Mouse (Mus musculus): ENCODE data around the gene Celf2. TPM values are rescaled to one million over a fixed set of nuclear protein-coding genes. Genes with fewer than 3 reads are reported as not detected.

The Celf2 gene
- polyA plus RNA-seq, 1 experiment from 2014 or later: 59.8 TPM

DNA sequence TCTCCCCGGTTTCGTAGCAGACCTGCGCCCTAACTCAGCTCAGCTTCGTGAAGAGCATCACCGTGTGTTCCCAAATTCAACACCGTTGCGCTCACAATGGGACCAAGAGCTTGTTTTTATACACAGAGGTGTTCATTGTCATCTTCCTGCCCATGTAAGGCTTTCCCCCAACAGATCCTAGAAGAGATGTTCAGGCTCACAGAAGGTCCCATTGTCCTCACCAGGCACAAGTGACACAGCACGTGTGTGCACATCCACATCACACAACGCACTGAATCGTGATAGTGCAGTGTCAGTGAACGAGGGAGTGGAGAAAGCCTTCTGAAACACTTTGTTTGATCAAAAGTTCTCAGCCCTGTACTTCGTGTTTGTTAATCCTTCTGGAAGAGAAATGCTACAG is 1011.3 kb downstream of the Celf2 start:
- Histone ChIP-seq H3K27ac (ENCODE audit: low read length) (no peak overlapping the region), H3K4me3 (ENCODE audit: low read depth, low read length) (no peak overlapping the region), H3K9me3 (ENCODE audit: control insufficient read depth, low read depth, low read length) (no peaks in the 10 kb centered on the region), H3K27me3 (ENCODE audit: control insufficient read depth, insufficient read depth, low read length) (no peaks in the 10 kb centered on the region), H3K9ac (replicated peaks; ENCODE audit: low read depth, low read length) (no peak overlapping the region), H3K4me1 (ENCODE audit: control insufficient read depth, insufficient read depth, low read length) (no peaks in the 10 kb centered on the region), H3K36me3 (ENCODE audit: control insufficient read depth, insufficient read depth, low read length) (no peaks in the 10 kb centered on the region), H3K4me2 (replicated peaks; ENCODE audit: low read depth, low read length) (no peak overlapping the region)
- WGBS: 78% methylated on average over 12 of the region's 12 CpGs
- ATAC-seq (ENCODE audit: insufficient number of reproducible peaks, insufficient read depth, low FRiP score, low read depth): no peak

DNA sequence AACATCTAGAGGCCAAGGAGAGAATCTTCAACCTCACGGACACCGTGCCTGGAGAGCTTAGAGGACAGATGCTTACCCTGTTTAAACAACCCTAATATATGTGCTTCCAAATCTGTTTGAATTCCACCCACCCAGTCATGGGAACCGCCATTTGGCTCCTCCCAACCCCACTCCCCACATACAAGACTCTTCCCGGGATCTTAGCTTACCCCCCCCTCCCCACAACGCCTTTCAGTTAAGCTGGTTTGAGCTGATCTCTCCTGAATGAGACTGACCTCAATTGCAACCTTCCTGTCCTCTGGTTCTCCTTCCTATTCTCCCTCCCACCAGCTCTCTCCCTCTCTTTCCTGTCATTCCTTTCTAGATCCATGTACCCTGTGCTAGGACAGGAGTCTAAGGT is 1011.7 kb downstream of the Celf2 start:
- Histone ChIP-seq H3K4me3 (ENCODE audit: low read depth, low read length) (no peak overlapping the region), H3K4me2 (replicated peaks; ENCODE audit: low read depth, low read length) (no peak overlapping the region), H3K36me3 (ENCODE audit: control insufficient read depth, insufficient read depth, low read length) (no peaks in the 10 kb centered on the region), H3K9me3 (ENCODE audit: control insufficient read depth, low read depth, low read length) (no peaks in the 10 kb centered on the region), H3K9ac (replicated peaks; ENCODE audit: low read depth, low read length) (no peak overlapping the region), H3K27ac (ENCODE audit: low read length) (no peak overlapping the region), H3K27me3 (ENCODE audit: control insufficient read depth, insufficient read depth, low read length) (no peaks in the 10 kb centered on the region), H3K4me1 (ENCODE audit: control insufficient read depth, insufficient read depth, low read length) (no peaks in the 10 kb centered on the region)
- WGBS: 53% methylated on average over 5 of the region's 5 CpGs
- ATAC-seq (ENCODE audit: insufficient number of reproducible peaks, insufficient read depth, low FRiP score, low read depth): no peak

DNA sequence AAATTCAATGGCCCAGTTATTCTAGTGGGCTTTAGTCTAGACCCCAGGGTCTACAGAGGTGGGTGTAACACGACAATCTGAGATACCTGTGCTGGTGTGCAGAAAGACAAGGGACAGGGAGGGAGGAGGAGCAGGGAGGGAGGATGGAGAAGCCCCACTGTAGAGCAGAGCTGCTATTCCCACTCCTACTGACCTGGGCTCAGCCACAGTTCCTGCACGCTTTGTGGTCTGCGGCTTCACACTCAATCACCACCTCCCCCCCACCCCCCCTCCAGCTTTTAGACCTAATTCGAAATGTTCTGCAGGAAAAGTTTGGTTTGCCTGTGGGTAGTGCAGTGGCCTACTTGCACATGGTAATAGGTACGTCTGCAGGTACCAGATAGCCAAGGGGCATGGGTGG is 1015.5 kb downstream of the Celf2 start:
- Histone ChIP-seq H3K36me3 (ENCODE audit: control insufficient read depth, insufficient read depth, low read length) (no peaks in the 10 kb centered on the region), H3K4me2 (replicated peaks; ENCODE audit: low read depth, low read length) (no peak overlapping the region), H3K9me3 (ENCODE audit: control insufficient read depth, low read depth, low read length) (no peaks in the 10 kb centered on the region), H3K9ac (replicated peaks; ENCODE audit: low read depth, low read length) (no peak overlapping the region), H3K4me3 (ENCODE audit: low read depth, low read length) (no peak overlapping the region), H3K4me1 (ENCODE audit: control insufficient read depth, insufficient read depth, low read length) (no peaks in the 10 kb centered on the region), H3K27me3 (ENCODE audit: control insufficient read depth, insufficient read depth, low read length) (no peaks in the 10 kb centered on the region), H3K27ac (ENCODE audit: low read length) (no peak overlapping the region)
- WGBS: 86% methylated on average over 5 of the region's 5 CpGs
- no peak for ATAC-seq (ENCODE audit: insufficient number of reproducible peaks, insufficient read depth, low FRiP score, low read depth)

DNA sequence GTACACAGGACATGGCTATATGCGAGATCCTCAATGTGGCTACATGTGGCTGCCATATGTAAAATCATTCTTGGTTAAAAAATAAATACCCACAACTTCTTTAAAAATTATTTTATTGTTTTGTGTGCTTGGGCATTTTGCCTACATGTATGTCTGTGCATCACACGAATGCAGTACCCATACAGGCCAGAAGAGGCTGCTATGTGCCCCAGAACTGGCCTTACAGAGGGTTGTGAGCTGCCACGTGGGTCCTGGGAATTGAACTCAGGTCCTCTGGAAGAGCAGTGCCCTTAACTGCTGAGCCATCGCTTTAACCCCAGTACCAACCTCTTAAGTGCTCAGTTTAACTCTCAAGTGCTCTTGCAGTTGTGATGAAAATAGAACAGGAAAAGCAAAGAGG is 1018.5 kb downstream of the Celf2 start:
- no peaks in the 10 kb centered on the region for H3K4me1 ChIP-seq (ENCODE audit: control insufficient read depth, insufficient read depth, low read length)
- H3K9me3 ChIP-seq (ENCODE audit: control insufficient read depth, low read depth, low read length): no peaks in the 10 kb centered on the region
- WGBS: 81% methylated on average over 4 of the region's 4 CpGs
- no peak overlapping the region for H3K4me2 ChIP-seq (replicated peaks; ENCODE audit: low read depth, low read length)
- no peak overlapping the region for H3K4me3 ChIP-seq (ENCODE audit: low read depth, low read length)
- no peak overlapping the region for H3K9ac ChIP-seq (replicated peaks; ENCODE audit: low read depth, low read length)
- no peaks in the 10 kb centered on the region for H3K27me3 ChIP-seq (ENCODE audit: control insufficient read depth, insufficient read depth, low read length)
- no peak for ATAC-seq (ENCODE audit: insufficient number of reproducible peaks, insufficient read depth, low FRiP score, low read depth)
- H3K36me3 ChIP-seq (ENCODE audit: control insufficient read depth, insufficient read depth, low read length): no peaks in the 10 kb centered on the region
- no peak overlapping the region for H3K27ac ChIP-seq (ENCODE audit: low read length)

DNA sequence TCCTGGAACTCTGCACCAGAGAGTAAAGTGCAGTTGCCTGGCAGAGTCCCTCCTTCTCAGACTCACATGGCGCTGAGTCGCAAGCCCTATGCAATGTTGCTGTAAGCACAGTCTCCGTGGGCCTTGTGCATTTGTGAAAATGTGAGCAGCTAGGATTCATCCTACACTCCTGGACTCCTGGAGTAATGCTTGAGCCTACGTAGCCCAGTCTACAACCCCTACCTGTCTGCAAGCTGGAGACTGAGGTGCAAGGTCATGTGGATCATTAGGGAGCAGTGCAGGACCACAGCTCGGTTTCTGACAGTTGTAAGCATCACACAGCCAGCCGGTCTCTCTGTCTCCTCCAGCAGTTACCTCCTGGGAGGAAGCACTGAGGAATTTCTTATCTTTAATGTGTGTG is 1019.3 kb downstream of the Celf2 start:
- ATAC-seq (ENCODE audit: insufficient number of reproducible peaks, insufficient read depth, low FRiP score, low read depth): no peak
- WGBS: 87% methylated on average over 6 of the region's 6 CpGs
- Histone ChIP-seq H3K27ac (ENCODE audit: low read length) (no peak overlapping the region), H3K4me2 (replicated peaks; ENCODE audit: low read depth, low read length) (no peak overlapping the region), H3K9me3 (ENCODE audit: control insufficient read depth, low read depth, low read length) (no peaks in the 10 kb centered on the region), H3K36me3 (ENCODE audit: control insufficient read depth, insufficient read depth, low read length) (no peaks in the 10 kb centered on the region), H3K27me3 (ENCODE audit: control insufficient read depth, insufficient read depth, low read length) (no peaks in the 10 kb centered on the region), H3K4me3 (ENCODE audit: low read depth, low read length) (no peak overlapping the region), H3K4me1 (ENCODE audit: control insufficient read depth, insufficient read depth, low read length) (no peaks in the 10 kb centered on the region), H3K9ac (replicated peaks; ENCODE audit: low read depth, low read length) (no peak overlapping the region)
